Mouse (Mus musculus): ENCODE measurements around the gene Cenph. TPM values are rescaled to one million over a fixed set of nuclear protein-coding genes. Genes with fewer than 3 reads are reported as not detected.
A peak's percentile ranks its signal among the peaks of the same experiment; 100 is the strongest.

Cenph gene
- polyA plus RNA-seq, 1 experiment from 2014 or later, result 46.2 TPM

DNA sequence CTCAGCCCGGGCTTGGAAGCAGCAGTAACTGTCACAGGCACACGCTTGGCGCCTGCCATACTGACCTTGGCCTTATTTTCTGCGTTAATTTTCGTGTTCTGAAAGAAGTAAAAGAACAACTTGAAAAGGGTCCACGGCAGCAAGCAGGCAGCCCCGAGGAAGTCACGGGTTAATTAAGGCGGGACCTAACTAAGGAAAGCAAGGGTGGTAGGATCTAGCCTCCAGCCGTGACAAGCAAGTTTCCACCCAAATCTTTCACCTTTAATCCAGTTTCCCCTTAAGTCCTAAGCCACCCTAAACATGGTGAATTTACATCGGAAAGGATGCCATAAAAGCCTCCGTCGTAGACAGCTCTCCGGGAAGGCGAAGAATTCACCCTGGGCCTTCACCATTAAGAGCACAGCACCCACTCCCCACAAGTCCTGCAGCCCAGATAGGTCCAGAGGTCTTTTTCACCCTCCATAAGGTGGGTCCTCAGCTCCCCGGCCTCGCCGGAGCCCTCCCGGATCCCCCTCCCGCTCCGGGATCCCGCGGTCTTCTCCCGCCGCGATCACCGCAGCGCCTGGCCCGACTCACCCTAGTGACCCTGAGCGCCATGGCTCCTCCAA, 10.2 kb upstream of the Cenph start:
- Histone ChIP-seq H3K4me3 (replicated peaks) (peak overlapping the region; percentile 95), H3K9me3 (replicated peaks) (no peaks in the 10 kb centered on the region), H3K4me1 (replicated peaks) (peaks cover 49% of the 10 kb centered on the region), H3K27me3 (no peaks in the 10 kb centered on the region), H3K27ac (peak overlapping the region; percentile 97), H3K9ac (peak overlapping the region; percentile 98), H3K4me2 (peak overlapping the region; percentile 79), H3K36me3 (peaks cover 46% of the 10 kb centered on the region)
- WGBS (ENCODE audit: insufficient replicate concordance), result under 1% methylated on average over 30 of the region's 30 CpGs
- ATAC-seq (ENCODE audit: low read depth) (peak; percentile 24), DNase-seq (no peak)

DNA sequence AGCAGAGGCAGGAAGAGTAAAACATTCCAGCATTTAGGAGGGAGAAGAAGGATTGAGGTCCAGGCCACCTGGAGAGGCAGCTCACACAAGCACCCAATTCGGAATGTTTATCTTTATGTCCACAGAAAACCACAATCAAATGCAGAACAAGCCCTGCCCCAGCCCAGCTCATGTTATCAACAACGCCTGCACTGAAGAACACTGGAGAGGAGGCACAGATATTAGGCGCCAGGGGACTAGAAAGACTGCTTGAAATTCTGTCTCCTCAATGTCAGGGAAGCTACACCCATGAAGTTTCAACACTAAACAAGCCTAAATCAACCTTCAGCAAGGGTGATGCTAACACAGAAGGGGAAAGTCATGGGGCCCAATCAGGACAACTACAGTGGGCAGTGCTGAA, 1.8 kb upstream of the Cenph start:
- 22% methylated on average over 3 of the region's 3 CpGs for WGBS (ENCODE audit: insufficient replicate concordance)
- Histone ChIP-seq H3K4me2 (peak overlapping the region; percentile 81), H3K9me3 (replicated peaks) (no peaks in the 10 kb centered on the region), H3K27me3 (no peaks in the 10 kb centered on the region), H3K36me3 (peaks cover 64% of the 10 kb centered on the region), H3K4me1 (replicated peaks) (peaks cover 78% of the 10 kb centered on the region), H3K27ac (peak overlapping the region; percentile 91), H3K4me3 (replicated peaks) (peak overlapping the region; percentile 22), H3K9ac (peak overlapping the region; percentile 92)
- DNase-seq (peak; percentile 72), ATAC-seq (ENCODE audit: low read depth) (peak; percentile 79)

DNA sequence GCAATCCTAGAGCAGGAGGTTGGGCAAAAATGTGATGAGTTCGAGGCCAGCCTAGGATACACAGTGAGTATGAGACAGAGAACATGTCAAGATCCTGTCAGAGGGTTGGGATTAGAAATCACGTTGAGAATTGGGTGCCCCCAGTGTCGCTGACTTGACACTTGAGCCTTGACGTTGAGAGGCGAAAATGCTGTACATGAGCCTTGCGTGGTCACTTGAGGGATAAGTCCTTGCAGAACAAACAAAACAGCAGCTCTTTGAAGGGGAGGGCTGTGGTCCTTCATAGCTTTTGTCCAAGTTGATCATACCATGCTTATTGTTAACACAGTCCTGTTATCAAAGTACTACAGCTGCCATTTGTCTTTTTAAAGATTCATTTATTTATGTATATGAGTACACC, 1.0 kb upstream of the Cenph start:
- Histone ChIP-seq H3K4me1 (replicated peaks) (peaks cover 76% of the 10 kb centered on the region), H3K27ac (peak overlapping the region; percentile 91), H3K9me3 (replicated peaks) (no peaks in the 10 kb centered on the region), H3K27me3 (no peaks in the 10 kb centered on the region), H3K9ac (peak overlapping the region; percentile 92), H3K4me3 (replicated peaks) (peak overlapping the region; percentile 93; the same call in 1 of the 2 replicates), H3K36me3 (peaks cover 64% of the 10 kb centered on the region), H3K4me2 (peak overlapping the region; percentile 81)
- WGBS (ENCODE audit: insufficient replicate concordance), result 46% methylated on average over 6 of the region's 6 CpGs
- DNase-seq (no peak), ATAC-seq (ENCODE audit: low read depth) (no peak)

DNA sequence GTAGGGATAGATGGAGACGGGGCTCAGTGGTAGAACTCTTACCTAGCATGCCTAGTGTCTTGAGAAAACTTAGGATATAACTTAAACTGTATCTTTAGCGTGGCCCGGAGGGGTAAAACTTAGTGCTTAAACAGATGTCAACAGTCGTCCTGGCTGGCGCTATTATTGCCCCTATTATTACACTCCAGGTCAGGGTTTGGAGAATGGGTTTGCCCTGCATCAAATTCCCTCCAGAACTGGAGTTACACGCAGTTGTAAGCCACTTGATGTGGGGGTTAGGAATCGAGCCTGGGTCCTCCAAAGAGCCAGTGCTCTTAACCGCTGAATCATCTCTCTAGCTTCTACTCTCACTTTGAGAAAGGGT, 339 bp upstream of the Cenph start:
- ATAC-seq (ENCODE audit: low read depth), result no peak

GRCm38 (mm10) chr13:100774704-100775103, 995 bp downstream of the Cenph start:
- Histone ChIP-seq H3K4me1 (replicated peaks) (peaks cover 64% of the 10 kb centered on the region), H3K4me3 (replicated peaks) (peak overlapping the region; percentile 93), H3K27ac (peak overlapping the region; percentile 78), H3K27me3 (no peaks in the 10 kb centered on the region), H3K4me2 (peak overlapping the region; percentile 81), H3K9me3 (replicated peaks) (no peaks in the 10 kb centered on the region), H3K36me3 (peaks cover 64% of the 10 kb centered on the region), H3K9ac (peak overlapping the region; percentile 92)
- ATAC-seq (ENCODE audit: low read depth) (no peak), DNase-seq (no peak)

More for the DNA sequence above, 339 bp upstream of the Cenph start:
- Histone ChIP-seq H3K27me3 (no peaks in the 10 kb centered on the region), H3K27ac (peak overlapping the region; percentile 91), H3K36me3 (peaks cover 64% of the 10 kb centered on the region), H3K4me1 (replicated peaks) (peaks cover 76% of the 10 kb centered on the region), H3K4me2 (peak overlapping the region; percentile 81), H3K9me3 (replicated peaks) (no peaks in the 10 kb centered on the region), H3K9ac (peak overlapping the region; percentile 92), H3K4me3 (replicated peaks) (peak overlapping the region; percentile 93)
- WGBS (ENCODE audit: insufficient replicate concordance), result 11% methylated on average over 8 of the region's 8 CpGs
- DNase-seq, result no peak

GRCm38 (mm10) chr13:100755329-100755728, 20.4 kb downstream of the Cenph start:
- no peaks in the 10 kb centered on the region for H3K9me3 ChIP-seq (replicated peaks)
- H3K27ac ChIP-seq, result no peak overlapping the region
- H3K4me1 ChIP-seq (replicated peaks), result peaks cover 38% of the 10 kb centered on the region
- no peaks in the 10 kb centered on the region for H3K27me3 ChIP-seq
- H3K4me2 ChIP-seq, result no peak overlapping the region
- DNase-seq, result no peak
- no peak overlapping the region for H3K4me3 ChIP-seq (replicated peaks)
- H3K9ac ChIP-seq, result no peak overlapping the region
- ATAC-seq (ENCODE audit: low read depth), result no peak
- WGBS (ENCODE audit: insufficient replicate concordance), result 57% methylated on average over 2 of the region's 2 CpGs
- peaks cover 22% of the 10 kb centered on the region for H3K36me3 ChIP-seq

GRCm38 (mm10) chr13:100754186-100754585, 21.5 kb downstream of the Cenph start:
- no peak overlapping the region for H3K4me2 ChIP-seq
- no peak overlapping the region for H3K9ac ChIP-seq
- no peak overlapping the region for H3K27ac ChIP-seq
- H3K36me3 ChIP-seq, result peaks cover 11% of the 10 kb centered on the region
- H3K9me3 ChIP-seq (replicated peaks), result no peaks in the 10 kb centered on the region
- DNase-seq (no peak), ATAC-seq (ENCODE audit: low read depth) (no peak)
- no peak overlapping the region for H3K4me3 ChIP-seq (replicated peaks)
- no peaks in the 10 kb centered on the region for H3K27me3 ChIP-seq
- H3K4me1 ChIP-seq (replicated peaks), result peaks cover 47% of the 10 kb centered on the region
- 70% methylated on average over 4 of the region's 4 CpGs for WGBS (ENCODE audit: insufficient replicate concordance)

DNA sequence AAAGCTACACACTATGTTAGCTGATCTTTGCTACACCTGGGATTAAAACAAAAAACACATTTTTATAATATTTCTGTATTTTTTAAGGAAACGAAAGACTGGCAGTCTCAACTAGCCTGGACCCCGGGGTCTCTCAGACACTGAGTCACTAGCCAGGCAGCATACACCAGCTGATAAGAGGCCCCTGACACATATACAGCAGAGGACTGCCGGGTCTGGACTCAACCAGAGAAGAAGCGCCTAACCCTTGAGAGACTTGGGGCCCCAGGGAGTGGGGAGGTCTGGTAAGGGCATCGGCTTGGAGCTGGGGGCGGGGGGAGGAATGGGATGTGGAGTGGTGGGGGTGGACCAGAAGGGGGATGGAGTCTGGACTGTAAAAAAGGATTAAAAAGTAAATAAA, 22.7 kb downstream of the Cenph start:
- WGBS (ENCODE audit: insufficient replicate concordance), result 21% methylated on average over 6 of the region's 6 CpGs
- Histone ChIP-seq H3K9ac (peak overlapping the region; percentile 14), H3K4me3 (replicated peaks) (no peak overlapping the region), H3K27ac (peak overlapping the region; percentile 32; the same call in 1 of the 2 replicates), H3K4me1 (replicated peaks) (peaks cover 59% of the 10 kb centered on the region), H3K36me3 (0 out of 2 replicates have a peak, but pooled peaks cover 2% of the 10 kb centered on the region), H3K4me2 (peak overlapping the region; percentile 46), H3K27me3 (no peaks in the 10 kb centered on the region), H3K9me3 (replicated peaks) (no peaks in the 10 kb centered on the region)
- DNase-seq (no peak), ATAC-seq (ENCODE audit: low read depth) (peak; percentile 48)

DNA sequence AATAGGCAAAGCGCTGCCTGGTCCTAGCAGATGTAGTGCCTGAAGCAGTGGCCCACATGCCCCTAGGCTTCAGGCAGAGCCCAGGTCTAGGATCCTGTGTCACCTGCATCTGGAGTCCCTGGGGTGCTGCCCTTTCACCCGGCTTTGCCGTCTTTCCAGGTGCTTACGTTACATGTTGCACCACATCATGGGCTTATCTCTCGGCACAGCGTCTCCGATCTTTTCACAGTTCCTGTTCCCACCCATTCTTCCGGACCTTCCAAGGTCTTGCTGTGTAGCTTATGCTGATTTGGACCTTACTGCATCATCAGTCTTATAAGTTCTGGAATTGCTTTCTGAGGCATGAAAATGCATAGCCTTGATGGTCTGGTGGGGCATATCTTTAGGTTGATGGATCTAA, 23.2 kb downstream of the Cenph start:
- 46% methylated on average over 8 of the region's 8 CpGs for WGBS (ENCODE audit: insufficient replicate concordance)
- DNase-seq (peak; percentile 55), ATAC-seq (ENCODE audit: low read depth) (peak; percentile 73)
- Histone ChIP-seq H3K27ac (peak overlapping the region; percentile 69), H3K4me1 (replicated peaks) (peaks cover 64% of the 10 kb centered on the region), H3K9ac (peak overlapping the region; percentile 14), H3K27me3 (no peaks in the 10 kb centered on the region), H3K4me2 (peak overlapping the region; percentile 46), H3K36me3 (no peaks in the 10 kb centered on the region), H3K9me3 (replicated peaks) (no peaks in the 10 kb centered on the region), H3K4me3 (replicated peaks) (no peak overlapping the region)

GRCm38 (mm10) chr13:100751402-100751801, 24.3 kb downstream of the Cenph start:
- Histone ChIP-seq H3K9me3 (replicated peaks) (no peaks in the 10 kb centered on the region), H3K4me2 (0 out of 2 replicates have a peak overlapping the region, but pooled peaks have one; percentile 7), H3K27ac (peak overlapping the region; percentile 69), H3K36me3 (no peaks in the 10 kb centered on the region), H3K27me3 (no peaks in the 10 kb centered on the region), H3K4me3 (replicated peaks) (no peak overlapping the region), H3K4me1 (replicated peaks) (peaks cover 73% of the 10 kb centered on the region), H3K9ac (no peak overlapping the region; the same call in 1 of the 2 replicates)
- ATAC-seq (ENCODE audit: low read depth) (peak; percentile 47; the same call in 1 of the 2 replicates), DNase-seq (no peak)
- 28% methylated on average over 3 of the region's 3 CpGs for WGBS (ENCODE audit: insufficient replicate concordance)

DNA sequence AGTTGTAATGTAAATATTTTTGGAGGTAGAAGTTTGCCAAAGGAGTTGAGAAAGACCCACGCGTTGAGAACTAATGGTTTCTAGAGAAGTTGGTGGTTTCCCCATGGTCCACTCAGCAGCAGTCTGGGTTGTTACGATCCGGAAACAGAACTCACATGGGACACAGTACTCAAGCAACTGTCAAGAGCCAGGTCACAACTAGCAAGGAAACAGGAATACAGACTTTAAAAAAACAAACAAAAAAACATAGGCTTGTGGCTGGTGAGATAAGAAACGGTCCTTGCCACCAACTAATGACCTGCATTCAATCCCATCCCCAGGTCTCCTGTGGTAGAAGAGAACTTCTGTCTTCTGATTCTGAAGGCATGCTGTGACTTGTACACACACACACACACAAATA, 24.9 kb downstream of the Cenph start:
- H3K9me3 ChIP-seq (replicated peaks), result no peaks in the 10 kb centered on the region
- no peak overlapping the region; the same call in 1 of the 2 replicates for H3K9ac ChIP-seq
- H3K27me3 ChIP-seq, result no peaks in the 10 kb centered on the region
- no peaks in the 10 kb centered on the region for H3K36me3 ChIP-seq
- peak overlapping the region; percentile 69 for H3K27ac ChIP-seq
- 25% methylated on average over 5 of the region's 5 CpGs for WGBS (ENCODE audit: insufficient replicate concordance)
- no peak for DNase-seq
- no peak overlapping the region for H3K4me3 ChIP-seq (replicated peaks)
- H3K4me2 ChIP-seq, result peak overlapping the region; percentile 7; the same call in 1 of the 2 replicates
- H3K4me1 ChIP-seq (replicated peaks), result peaks cover 79% of the 10 kb centered on the region
- peak; percentile 7; the same call in 1 of the 2 replicates for ATAC-seq (ENCODE audit: low read depth)

GRCm38 (mm10) chr13:100748638-100749037, 27.1 kb downstream of the Cenph start:
- Histone ChIP-seq H3K4me3 (replicated peaks) (no peak overlapping the region), H3K9ac (no peak overlapping the region), H3K27me3 (no peaks in the 10 kb centered on the region), H3K4me1 (replicated peaks) (peaks cover 86% of the 10 kb centered on the region), H3K27ac (0 out of 2 replicates have a peak overlapping the region, but pooled peaks have one; percentile 29), H3K9me3 (replicated peaks) (no peaks in the 10 kb centered on the region), H3K4me2 (peak overlapping the region; percentile 40), H3K36me3 (no peaks in the 10 kb centered on the region)
- peak; percentile 55 for DNase-seq
- ATAC-seq (ENCODE audit: low read depth), result peak; percentile 30
- 45% methylated on average over 8 of the region's 8 CpGs for WGBS (ENCODE audit: insufficient replicate concordance)

Data from liver, embryonic 13.5 days (tissue).